Mouse (Mus musculus) cerebellum, postnatal 4 days (tissue): ENCODE measurements at regions not wholly inside any gene's neighbourhood (a gene's known extent, or its start where the extent isn't known, plus 50 kb on each side); places are given as distances from the start of the nearest gene placed in this dataset.

Experiments
- DNase-seq, 2 experiments: peaks; one replicate each; pipeline ENCODE4 v3.0.0; 2022; ENCODE audit warnings: low spot score in 2 of 2, mixed read lengths in 1 of 2

GRCm38 (mm10) chr5:35165459-35165858 is 59.9 kb upstream of the Lrpap1 start:
- DNase-seq, result no peak

GRCm38 (mm10) chr5:35162607-35163006 is 57.0 kb upstream of the Lrpap1 start:
- no peak for DNase-seq

- DNase-seq, result no peak
These were observed 56.6 kb upstream of the Lrpap1 start for GRCm38 (mm10) chr5:35162120-35162519.

GRCm38 (mm10) chr5:35160929-35161815 is 55.6 kb upstream of the Lrpap1 start:
- DNase-seq, result no peak

GRCm38 (mm10) chr5:35159854-35160253 is 54.3 kb upstream of the Lrpap1 start:
- DNase-seq, result no peak

- DNase-seq, result peak in 1 of 2 experiments; percentile 70
These were observed 53.7 kb upstream of the Lrpap1 start for GRCm38 (mm10) chr5:35159178-35159661.

GRCm38 (mm10) chr5:35158346-35159047 is 52.9 kb upstream of the Lrpap1 start:
- DNase-seq, result peak in 1 of 2 experiments; percentile 4

- DNase-seq, result no peak
These were observed 50.8 kb upstream of the Lrpap1 start for GRCm38 (mm10) chr5:35156371-35156770.

- DNase-seq, result no peak
These were observed 50.2 kb upstream of the Lrpap1 start for GRCm38 (mm10) chr5:35155717-35156116.
